In genomic region chr7:90016459-90016858, GRCm38 (mm10) we compare ENCODE assay signal across 8 mouse cellular contexts. TPM values are rescaled to one million over a fixed set of nuclear protein-coding genes. Genes with fewer than 3 reads are reported as not detected.
A peak's percentile ranks its signal among the peaks of the same experiment; 100 is the strongest.
DNase-seq lines count a peak whose midpoint lies in the region.

No protein-coding gene starts in this region.

- H3K27ac ChIP-seq in hindbrain, embryonic 10.5 days = no peak overlapping the region

- peak; percentile 60 to 66 for DNase-seq in heart, adult 18-20 months
- no peak for DNase-seq in heart, adult 8-10 months (ENCODE audit: low spot score)
- DNase-seq in 3T3-L1 (ENCODE audit: low read depth, low spot score) (peak; percentile 22), NIH3T3 (ENCODE audit: low read depth) (peak; percentile 29)
- DNase-seq in kidney, postnatal 10 days = peak; percentile 29
- no peak for DNase-seq in hindbrain, embryonic 10.5 days (ENCODE audit: low spot score)
- DNase-seq in gastrocnemius, postnatal 4 days (ENCODE audit: low spot score in 2 of 2) = no peak
- no peak for DNase-seq in cerebellum, postnatal 4 days (ENCODE audit: low spot score in 2 of 2)

- H3K4me1 ChIP-seq in hindbrain, embryonic 10.5 days (replicated peaks) = peaks cover 9% of the 10 kb centered on the region

- no peaks in the 10 kb centered on the region for H3K9me3 ChIP-seq in hindbrain, embryonic 10.5 days

- H3K27me3 ChIP-seq in hindbrain, embryonic 10.5 days (ENCODE audit: insufficient read depth, poor library complexity, severe bottlenecking) = no peaks in the 10 kb centered on the region

- H3K4me3 ChIP-seq in hindbrain, embryonic 10.5 days = no peak overlapping the region

- H3K36me3 ChIP-seq in hindbrain, embryonic 10.5 days = no peaks in the 10 kb centered on the region

- WGBS in hindbrain, embryonic 10.5 days = 78% methylated on average over 4 of the region's 4 CpGs

RNA-seq across cellular contexts. Expression of gene Eed, which starts 35.7 kb away (rescaled TPM):
- 10 to 100 TPM; 26.1 to 32.8 TPM for total RNA-seq in heart, adult 18-20 months (2021)
- 10 to 100 TPM; 20.6 to 29.7 (median 25.5) TPM for total RNA-seq in heart, adult 8-10 months (2022)
- polyA plus RNA-seq in hindbrain, embryonic 10.5 days (2016; fragmentation: Nextera tagmentation; extraction: Ambion mirVana) = 68.3 and 81.1 TPM in 2 replicates
- 10 to 100 TPM; 34.3 to 49.6 TPM for total RNA-seq in gastrocnemius, postnatal 4 days (2021)

Comparison
In these comparisons a context has a peak if more than half of its experiments do, and no peak if none do; other contexts are left out.
1. DNase-seq: peak in heart, adult 18-20 months (2 of 2), 3T3-L1 (single experiment), NIH3T3 (single experiment) and kidney, postnatal 10 days (single experiment); none in heart, adult 8-10 months (single experiment), hindbrain, embryonic 10.5 days (single experiment), gastrocnemius, postnatal 4 days (0 of 2) and cerebellum, postnatal 4 days (0 of 2).